Mouse (Mus musculus): Measurements from ENCODE around the gene Tmem206.

Tmem206 gene

DNA sequence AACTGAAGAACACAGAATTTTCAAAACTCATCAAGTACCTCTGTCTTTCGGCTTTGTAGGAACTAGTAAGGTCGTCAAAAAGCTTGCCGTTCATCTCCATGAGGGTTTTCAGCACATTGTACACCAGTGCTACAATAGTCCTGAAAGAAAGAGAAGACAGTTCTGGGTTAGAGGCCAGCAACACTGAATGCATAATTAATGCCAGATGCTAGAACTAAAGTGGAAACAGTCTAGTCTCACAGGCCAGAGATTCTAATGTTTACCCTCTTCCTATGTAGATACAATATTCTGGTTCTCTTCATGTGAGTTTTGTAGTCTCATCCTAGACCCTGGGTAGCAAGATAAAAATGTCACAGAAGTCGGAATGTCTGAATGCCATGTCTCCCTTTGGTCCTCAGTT, 28.1 kb downstream of the Tmem206 start:
- DNase-seq, result no peak

DNA sequence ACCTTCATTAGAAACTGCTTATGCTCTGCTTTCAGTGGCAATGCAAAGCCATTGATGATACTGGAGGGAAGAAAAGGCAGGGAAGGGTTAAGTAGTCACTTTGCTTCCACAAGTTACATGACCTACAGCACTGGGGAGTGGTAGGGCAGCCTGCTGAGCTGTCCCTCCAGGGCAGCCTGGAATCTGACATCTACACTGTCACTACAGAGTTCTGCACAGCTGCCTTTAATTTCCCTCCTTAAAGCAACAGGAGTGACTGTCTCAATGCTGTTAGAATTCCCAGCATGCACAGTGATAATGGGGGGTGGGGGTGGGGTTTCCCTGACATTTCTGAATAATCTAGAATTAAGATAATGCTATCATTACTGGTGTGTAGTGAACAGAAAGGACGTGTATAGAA, 31.2 kb downstream of the Tmem206 start:
- DNase-seq, result no peak

DNA sequence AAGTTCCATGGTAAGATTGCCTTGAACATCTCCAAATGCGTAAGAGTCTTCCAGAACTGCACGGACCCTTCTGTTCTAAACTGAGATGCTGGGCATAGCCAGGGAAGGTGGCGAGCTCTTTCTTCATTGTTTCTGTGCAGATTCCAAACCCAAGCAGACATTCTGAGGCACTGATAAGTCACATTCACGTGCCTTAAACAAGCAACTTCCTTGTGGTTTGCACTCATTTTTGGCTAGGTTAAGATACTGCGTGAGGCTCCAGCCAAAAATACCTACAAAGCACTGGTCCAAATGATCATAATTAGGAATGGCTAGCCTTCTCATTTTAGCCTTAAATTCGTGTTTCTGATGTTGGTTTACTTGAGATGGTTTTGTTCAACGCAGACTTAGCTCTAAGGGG, 33.8 kb downstream of the Tmem206 start:
- no peak for DNase-seq

- no peak for DNase-seq
Observed at GRCm38 (mm10) chr1:191362412-191362811, 36.7 kb downstream of the Tmem206 start.

GRCm38 (mm10) chr1:191364477-191364876, 38.8 kb downstream of the Tmem206 start:
- no peak for DNase-seq

GRCm38 (mm10) chr1:191368193-191368592, 42.5 kb downstream of the Tmem206 start:
- DNase-seq, result no peak

- no peak for DNase-seq
Observed at GRCm38 (mm10) chr1:191369140-191369539, 43.4 kb downstream of the Tmem206 start.

DNA sequence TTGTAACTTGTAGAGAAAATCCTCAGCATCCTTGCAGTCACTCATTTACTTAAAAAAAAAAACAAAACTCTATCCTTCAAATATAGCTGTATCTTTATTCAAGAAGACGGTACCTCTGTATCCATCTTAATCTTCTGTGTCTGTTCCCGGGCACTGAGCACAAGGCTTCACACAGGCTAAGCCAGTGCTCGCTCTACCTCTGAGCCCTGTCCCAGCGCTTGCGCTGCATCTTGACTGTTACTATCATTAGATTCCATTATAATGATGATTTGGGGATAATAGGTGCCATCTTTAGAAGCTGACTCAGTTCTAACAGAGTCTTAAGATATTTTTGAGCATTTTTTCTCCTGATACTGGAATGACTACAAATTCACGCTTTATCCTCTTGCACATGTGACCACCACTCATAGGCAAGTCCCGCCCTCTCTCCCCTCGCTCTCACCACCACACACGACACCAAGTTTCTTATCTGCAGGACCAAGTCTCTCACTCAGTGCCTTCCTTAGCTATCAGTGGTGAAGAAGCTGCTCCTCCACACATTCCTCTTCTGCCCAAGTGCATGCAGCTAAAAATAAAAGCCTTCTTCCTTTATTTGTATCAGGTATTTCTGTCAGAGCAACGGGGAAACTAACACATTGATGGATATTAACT, 49.4 kb downstream of the Tmem206 start:
- no peak for DNase-seq

- no peak for DNase-seq
Observed at GRCm38 (mm10) chr1:191375644-191375998, 49.9 kb downstream of the Tmem206 start.

- no peak for DNase-seq
Observed at GRCm38 (mm10) chr1:191378080-191378479, 52.4 kb downstream of the Tmem206 start.

- DNase-seq, result no peak
Observed at GRCm38 (mm10) chr1:191380843-191381242, 55.1 kb downstream of the Tmem206 start.

- no peak for DNase-seq
Observed at GRCm38 (mm10) chr1:191381955-191382736, 56.4 kb downstream of the Tmem206 start.

GRCm38 (mm10) chr1:191384786-191385430, 59.2 kb downstream of the Tmem206 start:
- no peak for DNase-seq

- no peak for DNase-seq
Observed at GRCm38 (mm10) chr1:191391311-191391710, 65.6 kb downstream of the Tmem206 start.

GRCm38 (mm10) chr1:191393536-191393935, 67.8 kb downstream of the Tmem206 start:
- no peak for DNase-seq

- no peak for DNase-seq
Observed at GRCm38 (mm10) chr1:191394126-191394525, 68.4 kb downstream of the Tmem206 start.

GRCm38 (mm10) chr1:191395200-191395599, 69.5 kb downstream of the Tmem206 start:
- no peak for DNase-seq

DNA sequence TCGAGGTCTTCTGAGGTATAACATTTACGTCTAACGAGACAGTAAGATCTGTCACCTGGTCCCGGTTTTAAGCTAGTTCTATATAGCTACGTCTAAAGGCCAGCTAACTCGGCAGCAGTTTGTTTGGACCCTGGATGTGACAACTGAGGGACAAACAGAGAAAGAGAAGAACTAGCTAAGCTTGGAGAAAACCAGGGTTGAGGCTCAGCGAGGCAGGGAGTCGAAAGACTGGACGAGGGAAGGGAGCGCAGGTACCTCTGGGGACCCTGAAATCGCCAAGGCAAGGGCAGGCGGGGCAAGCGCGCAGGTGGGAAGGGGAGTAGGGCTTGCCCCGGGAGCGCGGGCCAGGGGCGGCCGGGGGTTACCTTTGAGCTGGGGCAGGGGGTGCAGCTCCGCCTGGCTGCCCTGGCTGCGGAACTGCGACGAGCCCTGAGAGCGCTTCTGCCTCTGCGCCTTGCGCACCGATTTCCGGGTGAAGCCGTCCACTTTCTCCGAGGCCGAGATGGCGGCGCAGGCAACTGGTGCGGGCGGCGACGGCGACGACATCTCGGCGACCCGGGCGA, 70.2 kb downstream of the Tmem206 start:
- peak; percentile 45 for DNase-seq

- DNase-seq, result peak; percentile 47
Observed at GRCm38 (mm10) chr1:191396446-191396845, 70.7 kb downstream of the Tmem206 start.

GRCm38 (mm10) chr1:191396897-191397849, 71.5 kb downstream of the Tmem206 start:
- DNase-seq, result peak; percentile 99

All from right cerebral cortex, postnatal 14 days (tissue).